Mouse (Mus musculus) G1E (cell line): ENCODE results near the gene Arhgap10.

ENCODE experiments used
- CTCF ChIP-seq: IDR thresholded peaks from 2 replicates; pipeline ENCODE4 v1.5.1; 2012; ENCODE audit warnings: low read depth, low read length, inconsistent platforms, mixed read lengths
- GATA1 ChIP-seq: IDR thresholded peaks from 2 replicates; pipeline ENCODE4 v1.6.1; 2012; ENCODE audit warnings: borderline replicate concordance, low read length, inconsistent platforms, mixed read lengths
- POLR2AphosphoS5 ChIP-seq: IDR thresholded peaks from 2 replicates; pipeline ENCODE4 v1.6.1; 2012; ENCODE audit warnings: low read depth, low read length, inconsistent platforms; ENCODE audit not compliant: insufficient replicate concordance

DNA sequence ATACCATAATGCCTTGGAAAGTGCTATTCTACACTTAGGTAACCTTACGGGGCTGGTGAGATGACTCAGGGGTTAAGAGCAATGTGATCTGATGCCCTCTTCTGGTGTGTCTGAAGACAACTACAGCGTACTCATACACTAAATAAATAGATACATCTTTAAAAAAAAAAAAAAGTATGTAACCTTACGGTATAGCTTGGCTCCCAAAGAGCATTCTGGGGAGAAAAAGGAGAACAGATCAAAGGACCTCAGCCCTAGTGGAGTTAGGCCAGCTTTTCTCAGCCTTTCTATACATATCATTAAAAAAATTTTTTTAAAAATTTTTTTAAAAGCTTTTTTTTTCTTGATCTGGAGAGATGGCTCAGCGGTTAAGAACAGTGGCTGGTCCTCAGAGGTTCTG is 2.8 kb upstream of the Arhgap10 start:
- TF ChIP-seq POLR2AphosphoS5 (no peak), CTCF (no peak), GATA1 (no peak)
